Mouse (Mus musculus) bone marrow macrophage, adult 2 months (primary cell): Measurements from ENCODE around the gene Gm20388. TPM values are rescaled to one million over a fixed set of nuclear protein-coding genes. Genes with fewer than 3 reads are reported as not detected.

Source experiments
- H3K27ac ChIP-seq: 2 replicates; pipeline ENCODE4 v1.5.1; 2012; ENCODE audit warnings: low read depth, low read length; ENCODE audit not compliant: insufficient read depth
- H3K4me1 ChIP-seq: 2 replicates; pipeline ENCODE4 v1.6.1; 2012; ENCODE audit warnings: low read length; ENCODE audit not compliant: control insufficient read depth, insufficient read depth
- H3K4me3 ChIP-seq: 2 replicates; pipeline ENCODE4 v1.5.1; 2012; ENCODE audit warnings: mild to moderate bottlenecking, low read length, moderate library complexity; ENCODE audit not compliant: insufficient read depth
- CTCF ChIP-seq: IDR thresholded peaks from 2 replicates; pipeline ENCODE4 v1.5.1; 2012; ENCODE audit warnings: low read depth, mild to moderate bottlenecking, low read length, moderate library complexity
- POLR2A ChIP-seq: IDR thresholded peaks from 2 replicates; pipeline ENCODE4 v1.6.1; 2012; ENCODE audit warnings: mild to moderate bottlenecking, low read depth, low read length, borderline replicate concordance
- polyA plus RNA-seq: library from polyadenylated mRNA; stranded (reverse); fragments of >200 nt; gene quantifications from 2 replicates; pipeline ENCODE4 v1.2.4, GENCODE M21; 2012; ENCODE audit not compliant: missing spikeins, insufficient read depth, insufficient read length

The Gm20388 gene
- polyA plus RNA-seq, 1 experiment = 32.7 TPM

- TF ChIP-seq CTCF = no peak
- TF ChIP-seq POLR2A = no peak
- Histone ChIP-seq H3K4me1 (peaks cover 18% of the 10 kb centered on the region), H3K27ac (no peak overlapping the region), H3K4me3 (no peak overlapping the region)
These were observed 2095.0 kb downstream of the Gm20388 start for GRCm38 (mm10) chr8:122005422-122006204.

GRCm38 (mm10) chr8:122006688-122007484, 2096.2 kb downstream of the Gm20388 start:
- TF ChIP-seq CTCF (0 out of 2 replicates have a peak, but pooled peaks have one; percentile 3), POLR2A (no peak)
- Histone ChIP-seq H3K27ac (no peak overlapping the region), H3K4me1 (peaks cover 18% of the 10 kb centered on the region), H3K4me3 (no peak overlapping the region)

DNA sequence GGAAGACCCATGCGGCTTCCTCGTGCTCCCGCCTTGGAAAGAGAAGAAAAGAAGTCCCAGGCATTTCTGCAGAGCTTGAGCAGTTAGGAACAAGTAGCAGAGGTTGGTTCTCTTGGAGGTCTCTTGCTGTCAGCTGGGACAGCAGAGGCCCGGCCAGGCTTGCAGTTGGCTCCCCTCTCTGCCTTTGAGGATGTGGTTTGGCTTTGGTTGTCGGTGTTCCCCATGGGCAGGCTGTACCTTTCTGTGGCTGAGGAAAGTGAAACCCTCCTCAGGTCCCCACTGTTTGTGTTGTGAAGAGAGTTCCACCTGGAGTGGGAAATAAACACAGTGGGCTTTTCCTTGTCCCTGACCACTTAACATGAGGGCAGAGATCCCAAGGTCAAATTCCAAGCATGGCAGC, 2097.8 kb downstream of the Gm20388 start:
- peaks cover 20% of the 10 kb centered on the region for H3K4me1 ChIP-seq
- no peak overlapping the region for H3K4me3 ChIP-seq
- no peak overlapping the region for H3K27ac ChIP-seq
- TF ChIP-seq CTCF (no peak), POLR2A (no peak)

DNA sequence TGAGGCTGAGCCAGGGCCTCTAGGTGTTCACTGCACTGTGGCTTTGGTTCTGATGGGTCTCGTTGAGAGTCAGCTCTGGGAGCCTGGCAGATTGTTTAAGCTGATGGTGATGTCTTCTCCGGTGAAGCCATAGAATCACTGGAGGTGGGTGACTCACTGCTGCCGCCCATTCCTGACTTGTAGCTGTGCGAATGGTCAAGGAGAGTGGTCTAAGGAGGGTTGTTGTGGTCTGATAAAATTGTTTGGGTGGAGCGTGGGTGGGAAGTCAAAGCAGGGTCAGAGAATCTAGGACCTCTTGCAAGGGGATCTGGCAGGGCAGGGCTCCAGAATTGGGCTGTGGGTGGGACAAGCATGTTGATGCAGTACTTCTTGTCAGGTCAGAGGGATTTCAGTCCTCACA, 2100.0 kb downstream of the Gm20388 start:
- H3K27ac ChIP-seq = no peak overlapping the region
- H3K4me1 ChIP-seq = peaks cover 36% of the 10 kb centered on the region

DNA sequence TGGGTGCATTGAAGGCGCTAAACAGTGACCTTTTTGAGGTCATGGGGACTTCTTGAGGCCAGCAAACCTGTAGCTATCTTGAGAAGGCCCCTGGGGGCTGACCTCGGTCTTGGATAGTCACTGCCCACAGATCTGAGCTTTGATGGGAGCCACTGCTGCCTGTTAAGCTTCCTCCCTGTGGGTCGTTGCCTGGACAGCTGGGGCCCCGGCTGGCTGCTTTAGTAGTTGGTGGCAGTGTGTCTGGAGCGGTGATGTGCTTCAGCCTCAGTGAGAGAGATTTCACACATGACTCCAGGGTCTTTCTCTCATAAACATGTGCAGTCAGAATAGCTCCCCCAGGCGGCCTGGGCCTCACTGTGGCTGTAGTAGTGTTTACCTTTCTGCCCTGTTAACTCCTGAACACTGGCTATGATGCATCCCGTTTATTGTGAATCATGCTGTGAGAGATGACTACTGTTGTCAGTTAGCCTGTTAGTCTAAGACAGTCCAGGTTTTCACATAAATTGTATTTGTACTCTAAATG, 2100.5 kb downstream of the Gm20388 start:
- Histone ChIP-seq H3K4me3 (no peak overlapping the region), H3K4me1 (peaks cover 36% of the 10 kb centered on the region), H3K27ac (no peak overlapping the region)
- TF ChIP-seq POLR2A (no peak), CTCF (no peak)

More for the DNA sequence above, 2100.0 kb downstream of the Gm20388 start:
- TF ChIP-seq POLR2A (no peak), CTCF (no peak)
- H3K4me3 ChIP-seq = no peak overlapping the region

- Histone ChIP-seq H3K27ac (no peak overlapping the region), H3K4me3 (no peak overlapping the region), H3K4me1 (peaks cover 28% of the 10 kb centered on the region)
- TF ChIP-seq POLR2A (no peak), CTCF (no peak)
These were observed 2104.0 kb downstream of the Gm20388 start for GRCm38 (mm10) chr8:122014606-122015005.

- H3K4me3 ChIP-seq = no peak overlapping the region
- H3K4me1 ChIP-seq = peaks cover 57% of the 10 kb centered on the region
- H3K27ac ChIP-seq = no peak overlapping the region
- TF ChIP-seq CTCF = no peak
- TF ChIP-seq POLR2A = no peak
These were observed 2107.6 kb downstream of the Gm20388 start for GRCm38 (mm10) chr8:122018046-122018831.

DNA sequence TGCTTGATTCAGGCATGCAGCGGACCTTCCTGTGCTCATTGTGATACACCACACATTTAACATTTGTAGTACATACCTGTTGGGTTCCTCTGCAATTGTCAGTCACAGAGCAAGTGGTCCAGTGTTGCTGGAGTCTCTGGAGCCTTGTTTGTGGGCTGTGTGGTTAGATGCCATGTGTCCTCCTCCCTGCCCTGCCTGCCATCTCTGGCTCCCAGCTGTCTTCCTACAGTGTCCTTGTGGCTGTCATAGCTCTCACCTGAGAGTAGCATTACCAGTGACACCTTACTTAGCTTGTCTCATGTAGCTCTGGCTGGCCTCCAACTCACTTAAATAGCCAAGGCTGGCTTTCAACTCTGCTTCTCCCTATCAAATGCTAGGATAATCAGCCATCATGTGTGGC, 2108.5 kb downstream of the Gm20388 start:
- Histone ChIP-seq H3K27ac (no peak overlapping the region), H3K4me3 (no peak overlapping the region), H3K4me1 (peaks cover 54% of the 10 kb centered on the region)
- TF ChIP-seq POLR2A (no peak), CTCF (no peak)

GRCm38 (mm10) chr8:122020050-122020771, 2109.6 kb downstream of the Gm20388 start:
- H3K27ac ChIP-seq = peak overlapping the region; percentile 86
- H3K4me3 ChIP-seq = no peak overlapping the region
- peaks cover 46% of the 10 kb centered on the region for H3K4me1 ChIP-seq
- TF ChIP-seq POLR2A (no peak), CTCF (no peak)
